In genomic region chr3:133613836-133614711, GRCm38 (mm10) we compare ENCODE assay signal across 8 mouse cellular contexts.
DNase-seq lines count a peak whose midpoint lies in the region; ATAC-seq and TF ChIP-seq lines count a peak whose summit lies in the region.

No protein-coding gene starts in this region.

- no peak for DNase-seq in heart, adult 8-10 months (ENCODE audit: low spot score)
- no peak for DNase-seq in lung, postnatal 0 days (ENCODE audit: low spot score)
- DNase-seq in ovary, postnatal 10 days (ENCODE audit: low spot score), result no peak
- no peak for DNase-seq in cerebellum, postnatal 36 days

- H3K27me3 ChIP-seq in heart, embryonic 15.5 days, result no peaks in the 10 kb centered on the region
- no peaks in the 10 kb centered on the region for H3K27me3 ChIP-seq in neural tube, embryonic 14.5 days (ENCODE audit: control insufficient read depth, insufficient read depth, low read length)
- H3K27me3 ChIP-seq in lung, postnatal 0 days (replicated peaks; ENCODE audit: insufficient read depth, low read length), result no peaks in the 10 kb centered on the region

- H3K9me3 ChIP-seq in heart, embryonic 15.5 days (replicated peaks), result no peaks in the 10 kb centered on the region
- no peaks in the 10 kb centered on the region for H3K9me3 ChIP-seq in neural tube, embryonic 14.5 days (ENCODE audit: control insufficient read depth, low read length)
- no peaks in the 10 kb centered on the region for H3K9me3 ChIP-seq in lung, postnatal 0 days (ENCODE audit: low read length)

- peaks cover 3% of the 10 kb centered on the region; the same call in 1 of the 2 replicates for H3K4me1 ChIP-seq in heart, embryonic 15.5 days (replicated peaks)
- H3K4me1 ChIP-seq in neural tube, embryonic 14.5 days (ENCODE audit: control insufficient read depth, insufficient read depth, low read length), result peaks cover 7% of the 10 kb centered on the region
- H3K4me1 ChIP-seq in lung, postnatal 0 days (ENCODE audit: insufficient read depth, low read depth, low read length), result no peaks in the 10 kb centered on the region

- no peaks in the 10 kb centered on the region for H3K36me3 ChIP-seq in heart, embryonic 15.5 days
- H3K36me3 ChIP-seq in neural tube, embryonic 14.5 days (ENCODE audit: control insufficient read depth, insufficient read depth, low read length), result no peaks in the 10 kb centered on the region
- no peaks in the 10 kb centered on the region for H3K36me3 ChIP-seq in lung, postnatal 0 days (ENCODE audit: insufficient read depth, low read length)

- WGBS in heart, embryonic 15.5 days, result 55% methylated on average over 12 of the region's 12 CpGs
- WGBS in neural tube, embryonic 14.5 days, result 13% methylated on average over 12 of the region's 12 CpGs
- WGBS in lung, postnatal 0 days, result 49% methylated on average over 12 of the region's 12 CpGs

- peak overlapping the region; percentile 24 for H3K4me2 ChIP-seq in heart, embryonic 15.5 days
- peak overlapping the region; percentile 47 for H3K4me2 ChIP-seq in neural tube, embryonic 14.5 days (ENCODE audit: low read depth, low read length)
- no peak overlapping the region for H3K4me2 ChIP-seq in lung, postnatal 0 days (replicated peaks; ENCODE audit: low read depth, low read length)

- no peak overlapping the region for H3K27ac ChIP-seq in heart, embryonic 15.5 days
- peak overlapping the region; percentile 82 for H3K27ac ChIP-seq in neural tube, embryonic 14.5 days (ENCODE audit: low read depth, low read length)
- H3K27ac ChIP-seq in lung, postnatal 0 days (ENCODE audit: low read length), result no peak overlapping the region

- no peak for ATAC-seq in heart, embryonic 15.5 days (replicated peaks; ENCODE audit: insufficient number of reproducible peaks, insufficient read depth, low FRiP score, low read depth)
- peak; percentile 84 for ATAC-seq in common myeloid progenitor, adult 5-6 weeks (replicated peaks; ENCODE audit: low read depth, poor library complexity, severe bottlenecking)
- ATAC-seq in inflammation-experienced regulatory T-cells, adult 6 months, result peak; percentile 93
- peak; percentile 54 for ATAC-seq in neural tube, embryonic 14.5 days (ENCODE audit: low read depth)
- ATAC-seq in lung, postnatal 0 days, result no peak

- TF ChIP-seq EP300 in lung, postnatal 0 days (IDR thresholded peaks at IDR 0.05), result no peak

- no peak overlapping the region for H3K9ac ChIP-seq in heart, embryonic 15.5 days
- peak overlapping the region; percentile 47 for H3K9ac ChIP-seq in neural tube, embryonic 14.5 days (replicated peaks; ENCODE audit: low read depth, low read length)
- no peak overlapping the region for H3K9ac ChIP-seq in lung, postnatal 0 days (replicated peaks; ENCODE audit: low read depth)

- no peak overlapping the region for H3K4me3 ChIP-seq in heart, embryonic 15.5 days
- peak overlapping the region; percentile 22 for H3K4me3 ChIP-seq in neural tube, embryonic 14.5 days (ENCODE audit: low read depth, low read length)
- no peak overlapping the region for H3K4me3 ChIP-seq in lung, postnatal 0 days (ENCODE audit: low read depth, low read length)

- no peak for TF ChIP-seq CTCF in lung, postnatal 0 days (IDR thresholded peaks at IDR 0.05)

Comparison
In these comparisons a context has a peak if more than half of its experiments do, and no peak if none do; other contexts are left out.
1. ATAC-seq: peak in common myeloid progenitor, adult 5-6 weeks (single experiment), inflammation-experienced regulatory T-cells, adult 6 months (single experiment) and neural tube, embryonic 14.5 days (single experiment); none in heart, embryonic 15.5 days (single experiment) and lung, postnatal 0 days (single experiment).